Mouse (Mus musculus) kidney, embryonic 14.5 days (tissue): ENCODE measurements around the gene Vps37d. TPM values are rescaled to one million over a fixed set of nuclear protein-coding genes. Genes with fewer than 3 reads are reported as not detected.
A peak's percentile ranks its signal among the peaks of the same experiment; 100 is the strongest.
"Not testable (repeated sequence)": the region's sequence is repeated elsewhere in the genome, so short reads cannot be mapped to it uniquely, and the experiment has no call there.

Source experiments
- ATAC-seq: fragments of 200-750 bp; cut with Nextera tagmentation; 2 replicates; pipeline ENCODE4 v1.8.0; 2017; ENCODE audit warnings: moderate number of reproducible peaks, mild to moderate bottlenecking, moderate TSS enrichment, moderate library complexity; ENCODE audit not compliant: low FRiP score, low TSS enrichment
- H3K27ac ChIP-seq: fragments of 300-500 bp; sonication (generic); 2 replicates; pipeline ENCODE4 v1.5.1; 2014; ENCODE audit warnings: low read depth, mild to moderate bottlenecking, low read length, moderate library complexity, mixed read lengths
- H3K27me3 ChIP-seq: fragments of 300-500 bp; sonication (generic); 2 replicates; pipeline ENCODE4 v1.6.1; 2014; ENCODE audit warnings: mild to moderate bottlenecking, low read length; ENCODE audit not compliant: control insufficient read depth, insufficient read depth
- H3K36me3 ChIP-seq: fragments of 300-500 bp; sonication (generic); 2 replicates; pipeline ENCODE4 v1.6.1; 2014; ENCODE audit warnings: low read length, mixed read lengths; ENCODE audit not compliant: control insufficient read depth, insufficient read depth
- H3K4me1 ChIP-seq: fragments of 300-500 bp; sonication (generic); 2 replicates; pipeline ENCODE4 v1.6.1; 2014; ENCODE audit warnings: low read length, mixed read lengths; ENCODE audit not compliant: control insufficient read depth, insufficient read depth
- H3K4me2 ChIP-seq: fragments of 300-500 bp; sonication (generic); replicated peaks from 2 replicates; pipeline ENCODE4 v1.6.1; 2014; ENCODE audit warnings: low read depth, mild to moderate bottlenecking, low read length
- H3K4me3 ChIP-seq: fragments of 300-500 bp; sonication (generic); 2 replicates; pipeline ENCODE4 v1.5.1; 2014; ENCODE audit warnings: mild to moderate bottlenecking, low read length
- H3K9ac ChIP-seq: fragments of 300-500 bp; sonication (generic); 2 replicates; pipeline ENCODE4 v1.6.1; 2014; ENCODE audit warnings: low read depth, mild to moderate bottlenecking, low read length, moderate library complexity
- H3K9me3 ChIP-seq: fragments of 300-500 bp; sonication (generic); 2 replicates; pipeline ENCODE4 v1.6.1; 2016; ENCODE audit warnings: low read length; ENCODE audit not compliant: control insufficient read depth
- WGBS: fragments of 180-500 bp; shearing (Covaris S2); extraction: QIAGEN DNeasy Blood & Tissue Kit; methylation state at CpG from one replicate; pipeline ENCODE4 v1.1.7; 2014; 5-methylcytosine and 5-hydroxymethylcytosine counted together
- polyA plus RNA-seq: library from polyadenylated mRNA; unstranded; fragments of >200 nt; fragmentation: Nextera tagmentation; extraction: Ambion mirVana; gene quantifications from 2 replicates; pipeline ENCODE4 v1.2.1, GENCODE M21; 2014

Gene Vps37d
- polyA plus RNA-seq, 1 experiment from 2014 or later, result 8.9 TPM

- H3K4me3 ChIP-seq, result no peak overlapping the region
- 92% methylated on average over 3 of the region's 3 CpGs for WGBS
- no peak overlapping the region for H3K9ac ChIP-seq
- H3K27ac ChIP-seq, result no peak overlapping the region
- H3K9me3 ChIP-seq, result no peaks in the 10 kb centered on the region
- H3K4me1 ChIP-seq, result peaks cover 11% of the 10 kb centered on the region
- no peak for ATAC-seq
- peaks cover 11% of the 10 kb centered on the region for H3K36me3 ChIP-seq
- H3K4me2 ChIP-seq, result no peak overlapping the region
- H3K27me3 ChIP-seq, result no peaks in the 10 kb centered on the region
These were observed 12.1 kb downstream of the Vps37d start for GRCm38 (mm10) chr5:135066008-135066407.

GRCm38 (mm10) chr5:135064909-135065446, 13.1 kb downstream of the Vps37d start, which contains the start of gene Bud23:
Bud23 (minus strand) TSS chr5:135064959.
- peaks cover 21% of the 10 kb centered on the region for H3K36me3 ChIP-seq
- peak within 1 kb of the TSS; percentile 89 for H3K9ac ChIP-seq
- 74% methylated on average over 9 of the region's 9 CpGs for WGBS
- H3K27ac ChIP-seq, H3K9me3 ChIP-seq, H3K27me3 ChIP-seq, ATAC-seq: not testable (repeated sequence)
- peak within 1 kb of the TSS; percentile 93 for H3K4me2 ChIP-seq
- H3K4me3 ChIP-seq, result peak within 1 kb of the TSS; percentile 90
- peaks cover 11% of the 10 kb centered on the region for H3K4me1 ChIP-seq

DNA sequence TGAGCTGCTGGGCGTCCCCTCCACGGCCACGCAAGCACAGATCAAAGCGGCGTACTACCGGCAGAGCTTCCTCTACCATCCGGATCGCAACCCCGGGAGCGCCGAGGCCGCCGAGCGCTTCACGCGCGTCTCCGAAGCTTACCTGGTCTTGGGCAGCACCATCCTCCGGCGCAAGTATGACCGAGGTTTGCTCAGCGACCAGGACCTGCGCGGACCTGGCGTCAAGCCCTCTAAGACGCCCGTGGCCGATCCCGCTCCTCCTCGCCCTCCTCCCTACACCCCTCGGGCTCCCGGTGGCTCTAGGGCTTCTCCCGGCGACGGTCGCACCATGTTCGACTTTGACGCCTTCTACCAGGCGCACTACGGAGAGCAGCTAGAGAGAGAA, 13.7 kb downstream of the Vps37d start:
- Histone ChIP-seq H3K27ac (no peak overlapping the region), H3K4me3 (peak overlapping the region; percentile 90), H3K36me3 (peaks cover 27% of the 10 kb centered on the region), H3K27me3 (no peaks in the 10 kb centered on the region), H3K9ac (peak overlapping the region; percentile 89), H3K4me2 (peak overlapping the region; percentile 93), H3K9me3 (no peaks in the 10 kb centered on the region), H3K4me1 (peaks cover 11% of the 10 kb centered on the region)
- WGBS, result under 1% methylated on average over 40 of the region's 40 CpGs
- ATAC-seq, result peak; percentile 46

GRCm38 (mm10) chr5:135063629-135064381, 14.3 kb downstream of the Vps37d start, which contains the start of gene Dnajc30:
Dnajc30 (plus strand) TSS chr5:135064202.
- H3K9ac ChIP-seq, result peak within 1 kb of the TSS; percentile 89
- under 1% methylated on average over 52 of the region's 52 CpGs for WGBS
- no peaks in the 10 kb centered on the region for H3K27me3 ChIP-seq
- peak; percentile 97 for ATAC-seq
- peak within 1 kb of the TSS; percentile 90 for H3K4me3 ChIP-seq
- H3K36me3 ChIP-seq, result peaks cover 33% of the 10 kb centered on the region
- peak within 1 kb of the TSS; percentile 93 for H3K4me2 ChIP-seq
- no peaks in the 10 kb centered on the region for H3K9me3 ChIP-seq
- H3K4me1 ChIP-seq, result peaks cover 11% of the 10 kb centered on the region
- no peak within 1 kb of the TSS for H3K27ac ChIP-seq

DNA sequence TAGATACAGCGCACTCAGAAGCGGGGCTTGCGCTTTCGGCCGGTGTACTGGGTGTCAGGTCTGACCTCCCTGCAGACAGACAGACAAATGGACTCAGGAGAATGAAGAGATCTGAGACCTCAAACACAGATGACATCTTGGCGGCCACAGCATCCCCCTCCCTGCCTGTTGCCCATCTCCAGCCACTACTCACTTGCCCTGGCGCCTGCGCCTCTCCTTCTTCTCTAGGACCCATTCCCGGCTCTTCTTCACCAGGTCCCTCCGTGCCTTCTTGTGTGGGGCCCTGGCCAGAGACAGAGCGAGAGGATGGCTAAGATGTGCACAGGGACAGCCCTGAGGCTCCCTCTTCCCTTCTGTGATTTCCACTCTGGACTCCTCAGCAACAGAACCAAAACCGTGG, 24.7 kb downstream of the Vps37d start:
- H3K27ac ChIP-seq, result no peak overlapping the region
- H3K9ac ChIP-seq, result no peak overlapping the region
- no peaks in the 10 kb centered on the region for H3K9me3 ChIP-seq
- no peak overlapping the region for H3K4me3 ChIP-seq
- H3K4me1 ChIP-seq, result no peaks in the 10 kb centered on the region
- H3K36me3 ChIP-seq, result peaks cover 63% of the 10 kb centered on the region
- 97% methylated on average over 12 of the region's 12 CpGs for WGBS
- ATAC-seq, result no peak
- H3K4me2 ChIP-seq, result no peak overlapping the region
- H3K27me3 ChIP-seq, result no peaks in the 10 kb centered on the region

GRCm38 (mm10) chr5:135049268-135049667, 28.8 kb downstream of the Vps37d start:
- H3K36me3 ChIP-seq, result peaks cover 50% of the 10 kb centered on the region
- not testable (repeated sequence) for ATAC-seq, H3K9me3 ChIP-seq, H3K4me2 ChIP-seq, H3K4me3 ChIP-seq, H3K9ac ChIP-seq, H3K27ac ChIP-seq, H3K27me3 ChIP-seq, H3K4me1 ChIP-seq
- 82% methylated on average over 6 of the region's 6 CpGs for WGBS

GRCm38 (mm10) chr5:135048539-135048938, 29.5 kb downstream of the Vps37d start:
- WGBS, result 90% methylated on average over 5 of the region's 5 CpGs
- Histone ChIP-seq H3K27me3 (no peaks in the 10 kb centered on the region), H3K9me3 (no peaks in the 10 kb centered on the region), H3K4me2 (no peak overlapping the region), H3K4me1 (no peaks in the 10 kb centered on the region), H3K9ac (no peak overlapping the region), H3K36me3 (peaks cover 42% of the 10 kb centered on the region), H3K27ac (no peak overlapping the region), H3K4me3 (no peak overlapping the region)
- ATAC-seq, result no peak

DNA sequence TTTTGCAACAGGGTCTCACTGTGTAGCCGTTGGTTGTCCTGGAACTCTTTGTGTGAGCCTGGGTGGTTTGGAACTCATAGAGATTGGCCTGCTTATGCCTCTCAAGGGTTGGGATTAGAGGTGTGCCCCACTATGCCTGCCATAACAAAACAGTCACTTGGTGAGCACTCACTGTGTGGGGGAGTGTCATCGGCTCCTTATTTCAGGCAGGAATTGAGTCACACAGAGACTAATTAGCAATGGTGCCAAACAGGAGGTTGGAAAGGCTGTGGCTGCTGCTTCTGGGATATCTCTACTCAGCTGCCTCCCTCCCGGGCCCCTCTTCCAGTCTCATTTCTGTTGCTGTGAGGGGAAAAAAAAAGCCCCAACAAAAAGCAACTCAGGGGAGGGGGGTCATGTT, 33.5 kb downstream of the Vps37d start:
- Histone ChIP-seq H3K27ac (no peak overlapping the region), H3K9ac (no peak overlapping the region), H3K4me1 (no peaks in the 10 kb centered on the region), H3K27me3 (no peaks in the 10 kb centered on the region), H3K4me2 (no peak overlapping the region), H3K4me3 (no peak overlapping the region), H3K9me3 (no peaks in the 10 kb centered on the region), H3K36me3 (peaks cover 39% of the 10 kb centered on the region)
- WGBS, result 87% methylated on average over 3 of the region's 3 CpGs
- ATAC-seq, result no peak

- H3K36me3 ChIP-seq, result peaks cover 44% of the 10 kb centered on the region; the same call in 1 of the 2 replicates
- WGBS, result 42% methylated on average over 21 of the region's 21 CpGs
These were observed 35.8 kb downstream of the Vps37d start for GRCm38 (mm10) chr5:135042105-135042788.

More at GRCm38 (mm10) chr5:135042105-135042788, 35.8 kb downstream of the Vps37d start:
- Histone ChIP-seq H3K4me2 (no peak overlapping the region), H3K27me3 (no peaks in the 10 kb centered on the region), H3K27ac (no peak overlapping the region), H3K9me3 (no peaks in the 10 kb centered on the region), H3K9ac (0 out of 2 replicates have a peak overlapping the region, but pooled peaks have one; percentile 40), H3K4me1 (no peaks in the 10 kb centered on the region), H3K4me3 (no peak overlapping the region)
- 0 out of 2 replicates have a peak, but pooled peaks have one; percentile 41 for ATAC-seq
